Mouse (Mus musculus) liver, adult (tissue): Measurements from ENCODE around the gene Grik3.

Experiments used
- GATA4 ChIP-seq: IDR thresholded peaks from 2 replicates; pipeline ENCODE4 v1.6.1; 2014; ENCODE audit warnings: mild to moderate bottlenecking, low read length; ENCODE audit not compliant: insufficient replicate concordance

Grik3 gene

GRCm38 (mm10) chr4:125487031-125487430, 3.5 kb upstream of the Grik3 start:
- TF ChIP-seq GATA4: no peak

DNA sequence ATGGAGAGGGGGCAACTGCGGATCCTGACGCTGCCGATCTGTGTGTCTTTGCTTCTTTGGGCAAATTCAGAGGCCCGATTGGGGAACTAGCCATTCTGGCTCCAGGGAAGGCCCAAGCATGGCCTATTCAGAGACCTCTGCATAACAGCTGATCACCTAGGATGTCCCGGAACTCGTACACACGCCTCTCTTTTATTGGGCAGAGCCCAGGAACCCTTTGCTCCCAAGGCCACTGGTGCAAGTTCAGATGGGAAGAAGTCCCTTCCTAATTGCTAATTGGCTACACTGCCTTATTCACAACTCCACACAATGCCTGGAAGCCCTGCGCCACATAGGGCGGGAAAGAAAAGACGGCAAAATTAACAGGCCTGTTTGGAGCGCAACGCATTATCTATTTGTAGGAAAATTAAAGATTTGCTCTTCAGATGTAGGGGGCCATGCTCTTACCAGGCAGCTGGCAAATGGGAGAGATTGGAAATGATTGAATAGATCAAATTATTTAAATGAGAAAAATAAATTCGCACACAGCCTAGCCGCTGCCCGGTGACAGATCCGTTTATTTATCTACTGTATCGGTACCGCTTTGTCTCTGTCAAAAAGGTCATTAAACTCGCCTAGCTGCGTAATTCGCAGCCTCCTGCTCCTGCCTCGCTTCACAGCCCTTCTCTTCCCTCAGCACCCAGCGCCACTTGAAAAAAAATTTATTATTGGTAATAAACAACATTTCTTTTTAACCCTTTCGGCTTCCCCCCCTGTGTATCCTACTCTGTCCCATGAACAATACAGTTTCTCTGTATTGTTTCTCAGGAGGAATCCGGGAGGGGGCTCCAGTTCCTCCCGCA, 1.5 kb upstream of the Grik3 start:
- no peak for TF ChIP-seq GATA4

GRCm38 (mm10) chr4:125489901-125490590, 454 bp upstream of the Grik3 start:
- no peak for TF ChIP-seq GATA4

GRCm38 (mm10) chr4:125491505-125492121, 1.1 kb downstream of the Grik3 start:
- TF ChIP-seq GATA4: no peak

- no peak for TF ChIP-seq GATA4
Observed at GRCm38 (mm10) chr4:125492122-125492505, 1.6 kb downstream of the Grik3 start.

GRCm38 (mm10) chr4:125492706-125493105, 2.2 kb downstream of the Grik3 start:
- no peak for TF ChIP-seq GATA4

- TF ChIP-seq GATA4: no peak
Observed at GRCm38 (mm10) chr4:125493124-125493523, 2.6 kb downstream of the Grik3 start.

- no peak for TF ChIP-seq GATA4
Observed at GRCm38 (mm10) chr4:125495477-125495876, 5.0 kb downstream of the Grik3 start.

GRCm38 (mm10) chr4:125497001-125497400, 6.5 kb downstream of the Grik3 start:
- no peak for TF ChIP-seq GATA4

DNA sequence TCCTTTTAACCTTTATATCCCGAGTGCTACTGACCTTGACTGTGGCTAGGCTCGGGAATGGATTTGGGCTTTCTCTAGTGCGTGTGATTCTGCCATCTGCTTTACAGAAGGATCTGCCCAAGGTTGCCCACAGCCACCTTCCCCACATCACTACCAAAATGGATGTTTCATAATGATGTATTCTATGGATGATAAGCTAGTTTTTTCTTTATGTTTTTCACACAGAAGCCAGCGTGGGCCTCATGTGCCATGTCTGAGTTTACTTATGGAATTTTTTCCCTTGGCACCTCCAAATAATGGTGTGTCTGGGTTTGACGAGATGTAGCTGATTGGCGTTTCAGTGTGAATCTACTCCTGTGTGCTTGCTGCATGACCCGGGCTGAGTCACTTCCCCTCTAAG, 7.0 kb downstream of the Grik3 start:
- TF ChIP-seq GATA4: no peak

DNA sequence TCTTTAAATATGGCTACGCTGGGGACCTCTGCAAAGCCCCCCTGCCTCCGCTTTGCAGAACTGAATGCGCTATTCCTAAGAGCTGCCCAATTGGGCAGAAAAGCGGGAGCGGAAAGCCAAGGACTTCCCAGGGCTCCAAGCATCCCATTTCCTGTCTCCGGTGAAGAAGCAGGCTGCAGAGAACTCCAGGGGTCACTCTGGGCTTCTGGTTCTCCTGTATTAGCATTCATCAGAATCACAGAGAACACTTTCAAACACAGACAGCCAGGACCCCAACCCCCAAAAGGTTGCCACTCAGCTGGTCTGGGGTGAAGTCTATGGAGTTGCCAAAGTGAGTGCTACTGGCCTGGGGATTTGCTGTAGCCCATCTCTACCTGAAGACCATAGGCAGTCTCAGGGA, 8.4 kb downstream of the Grik3 start:
- no peak for TF ChIP-seq GATA4

DNA sequence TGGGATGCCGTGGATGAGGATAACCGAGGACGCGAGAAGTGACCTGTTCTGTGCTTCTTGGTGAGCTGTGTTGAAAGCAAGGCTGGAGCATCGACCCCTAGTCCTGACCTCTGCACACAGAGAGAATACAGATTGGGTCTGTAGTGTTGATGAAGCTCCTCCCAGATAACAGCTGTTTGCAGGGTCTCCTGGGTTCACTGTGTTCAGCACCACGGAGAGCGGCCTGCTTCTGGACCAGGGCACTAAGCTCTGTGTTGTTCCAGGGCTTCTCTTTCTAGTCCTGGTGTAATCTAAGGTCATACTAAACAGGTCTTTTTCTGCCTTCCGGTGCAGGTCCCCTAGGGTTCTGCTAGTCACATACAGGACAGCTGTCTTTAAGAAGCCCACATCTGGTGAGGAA, 12.4 kb downstream of the Grik3 start:
- TF ChIP-seq GATA4: no peak

DNA sequence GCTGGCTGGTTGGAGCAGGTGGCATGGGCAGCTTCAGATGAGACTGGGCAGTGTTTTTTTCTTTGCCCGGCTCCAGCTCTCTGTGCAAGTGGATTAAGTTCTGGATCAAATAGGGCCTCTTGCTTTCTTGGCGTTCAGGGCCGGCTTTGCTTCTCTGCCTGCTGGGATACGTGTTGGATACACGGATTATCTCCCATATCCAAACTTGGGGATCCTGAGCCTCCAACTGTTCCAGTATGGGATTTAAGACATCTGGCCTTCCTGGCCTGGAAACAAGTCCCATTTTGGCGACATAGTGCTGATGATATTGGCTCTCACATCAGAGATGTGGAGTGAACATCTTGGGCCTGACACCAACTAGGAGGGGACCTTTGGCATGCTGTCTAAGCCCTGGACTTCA, 21.9 kb downstream of the Grik3 start:
- TF ChIP-seq GATA4: no peak

- TF ChIP-seq GATA4: no peak
Observed at GRCm38 (mm10) chr4:125515646-125516045, 25.1 kb downstream of the Grik3 start.

DNA sequence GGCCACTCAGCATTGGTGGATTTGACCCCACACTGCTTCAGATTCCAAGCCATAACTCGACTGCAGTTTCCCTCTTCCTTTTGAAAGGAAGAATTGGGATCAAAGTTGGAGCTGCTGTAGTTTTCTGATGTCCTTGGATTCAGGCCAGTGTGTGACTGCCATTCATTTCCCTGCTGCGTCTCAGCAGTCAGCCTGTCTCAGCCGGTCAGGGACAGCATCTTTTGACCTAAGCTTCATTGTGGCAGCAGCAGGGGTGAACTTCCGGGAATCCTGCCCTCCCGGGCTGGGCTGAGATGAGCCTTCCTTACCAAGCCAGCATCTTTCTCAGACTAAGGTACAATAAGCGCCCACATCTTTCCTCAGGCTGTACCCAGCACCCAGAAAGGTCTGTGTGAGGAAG, 26.1 kb downstream of the Grik3 start:
- TF ChIP-seq GATA4: no peak

DNA sequence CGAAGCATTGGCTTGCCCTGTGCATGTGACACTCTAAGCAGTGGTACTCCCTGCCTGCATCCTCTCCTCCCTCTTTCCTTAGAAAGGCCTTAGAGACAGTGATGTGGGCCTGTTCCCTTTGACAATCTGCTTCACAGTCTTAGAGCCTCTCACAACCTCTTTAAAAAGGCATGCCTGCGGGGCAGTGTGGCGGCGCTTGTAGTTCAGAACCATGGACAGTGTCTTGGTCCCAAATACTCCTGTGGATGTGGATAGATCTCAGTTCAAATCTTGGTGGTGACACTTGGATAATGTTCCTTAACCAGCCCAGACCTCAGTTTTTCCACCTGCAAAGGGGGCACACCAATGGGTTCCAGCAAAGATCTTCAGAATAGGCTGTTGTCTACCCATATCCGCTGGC, 28.4 kb downstream of the Grik3 start:
- no peak for TF ChIP-seq GATA4

DNA sequence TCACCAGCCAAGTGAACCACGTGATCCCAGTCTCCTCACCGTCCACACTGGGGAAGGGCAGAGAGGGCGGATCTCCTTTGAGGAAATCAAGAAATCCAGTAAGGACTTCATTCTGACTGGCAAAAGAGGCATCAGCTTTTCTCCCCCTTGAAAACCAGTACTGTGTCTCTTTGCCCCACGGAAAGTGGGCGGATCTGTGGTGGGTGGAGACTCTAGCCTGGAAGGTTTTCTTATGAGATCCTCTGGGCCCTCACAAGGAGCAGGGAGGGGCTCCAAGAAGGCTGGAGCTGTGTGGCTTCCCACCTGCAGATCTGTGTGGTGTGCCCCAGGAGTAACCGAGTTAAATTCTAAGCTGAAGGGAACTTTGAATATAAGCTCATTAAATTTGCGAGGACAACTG, 32.4 kb downstream of the Grik3 start:
- no peak for TF ChIP-seq GATA4

DNA sequence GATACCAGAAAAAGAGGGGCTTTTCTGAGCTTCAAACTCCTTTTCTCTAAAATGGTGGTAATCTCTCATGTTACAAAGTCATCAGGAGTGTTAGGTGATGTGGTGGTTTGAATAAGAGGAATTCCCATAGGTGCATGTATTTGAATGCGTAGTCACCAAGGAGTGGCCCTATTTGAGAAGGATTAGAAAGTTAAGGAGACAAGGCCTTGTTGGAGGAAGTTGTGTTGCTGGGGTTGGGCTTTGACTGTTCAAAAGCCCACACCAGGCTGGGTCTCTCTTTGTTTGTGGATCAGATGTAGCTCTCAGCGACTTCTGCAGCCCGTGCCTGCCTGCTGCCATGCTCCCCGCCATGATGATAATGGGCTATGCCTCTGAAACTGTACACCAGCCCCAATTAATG, 34.8 kb downstream of the Grik3 start:
- no peak for TF ChIP-seq GATA4
